Mouse (Mus musculus): ENCODE measurements at regions not wholly inside any gene's neighbourhood (a gene's known extent, or its start where the extent isn't known, plus 50 kb on each side); places are given as distances from the start of the nearest gene placed in this dataset.

GRCm38 (mm10) chr4:103521870-103522609 is 97.1 kb upstream of the Dab1 start:
- TF ChIP-seq CTCF (conservative IDR thresholded peaks at IDR 0.05; ENCODE audit: low read length) (no peak), POU5F1 (IDR thresholded peaks at IDR 0.05; ENCODE audit: borderline replicate concordance, low read length) (no peak), NANOG (IDR thresholded peaks at IDR 0.05; ENCODE audit: borderline replicate concordance, low read length) (no peak)
